Mouse (Mus musculus) intestine, embryonic 14.5 days (tissue): ENCODE measurements around the gene Gabrb2. TPM values are rescaled to one million over a fixed set of nuclear protein-coding genes. Genes with fewer than 3 reads are reported as not detected.

Experiments used
- ATAC-seq: fragments of 200-750 bp; cut with Nextera tagmentation; replicated peaks from 2 replicates; pipeline ENCODE4 v1.8.0; 2017; ENCODE audit warnings: low read depth, moderate number of reproducible peaks, moderate TSS enrichment, moderate library complexity; ENCODE audit not compliant: low FRiP score, low TSS enrichment
- DNase-seq: peaks from one replicate; pipeline ENCODE4 v3.0.0-alpha.2; 2018; ENCODE audit warnings: low spot score
- H3K27ac ChIP-seq: fragments of 300-500 bp; sonication (generic); 2 replicates; pipeline ENCODE4 v1.5.1; 2014; ENCODE audit warnings: low read depth, mild to moderate bottlenecking, control low read depth
- H3K27me3 ChIP-seq: fragments of 300-500 bp; sonication (generic); replicated peaks from 2 replicates; pipeline ENCODE4 v1.6.1; 2014; ENCODE audit warnings: low read length, control low read depth; ENCODE audit not compliant: control insufficient read depth, insufficient read depth
- H3K36me3 ChIP-seq: fragments of 300-500 bp; sonication (generic); 2 replicates; pipeline ENCODE4 v1.6.1; 2014; ENCODE audit warnings: low read length, control low read depth; ENCODE audit not compliant: control insufficient read depth, insufficient read depth
- H3K4me1 ChIP-seq: fragments of 300-500 bp; sonication (generic); replicated peaks from 2 replicates; pipeline ENCODE4 v1.6.1; 2014; ENCODE audit warnings: low read length, control low read depth, mixed read lengths; ENCODE audit not compliant: control insufficient read depth, insufficient read depth
- H3K4me2 ChIP-seq: fragments of 300-500 bp; sonication (generic); 2 replicates; pipeline ENCODE4 v1.6.1; 2014; ENCODE audit warnings: low read length
- H3K4me3 ChIP-seq: fragments of 300-500 bp; sonication (generic); 2 replicates; pipeline ENCODE4 v1.5.1; 2014; ENCODE audit warnings: low read depth, low read length, control low read depth, mixed read lengths
- H3K9ac ChIP-seq: fragments of 300-500 bp; sonication (generic); 2 replicates; pipeline ENCODE4 v1.6.1; 2014; ENCODE audit warnings: mild to moderate bottlenecking, low read length
- H3K9me3 ChIP-seq: fragments of 300-500 bp; sonication (generic); 2 replicates; pipeline ENCODE4 v1.6.1; 2016; ENCODE audit warnings: low read length, control low read depth; ENCODE audit not compliant: control insufficient read depth
- WGBS: fragments of 180-500 bp; shearing (Covaris S2); extraction: QIAGEN DNeasy Blood & Tissue Kit; methylation state at CpG from one replicate; pipeline ENCODE4 v1.1.7; 2014; 5-methylcytosine and 5-hydroxymethylcytosine counted together
- polyA plus RNA-seq: library from polyadenylated mRNA; unstranded; fragments of >200 nt; fragmentation: Nextera tagmentation; extraction: Ambion mirVana; gene quantifications from 2 replicates; pipeline ENCODE4 v1.2.1, GENCODE M21; 2014

Gabrb2 gene
- polyA plus RNA-seq, 1 experiment from 2014 or later, result 2.5 TPM

DNA sequence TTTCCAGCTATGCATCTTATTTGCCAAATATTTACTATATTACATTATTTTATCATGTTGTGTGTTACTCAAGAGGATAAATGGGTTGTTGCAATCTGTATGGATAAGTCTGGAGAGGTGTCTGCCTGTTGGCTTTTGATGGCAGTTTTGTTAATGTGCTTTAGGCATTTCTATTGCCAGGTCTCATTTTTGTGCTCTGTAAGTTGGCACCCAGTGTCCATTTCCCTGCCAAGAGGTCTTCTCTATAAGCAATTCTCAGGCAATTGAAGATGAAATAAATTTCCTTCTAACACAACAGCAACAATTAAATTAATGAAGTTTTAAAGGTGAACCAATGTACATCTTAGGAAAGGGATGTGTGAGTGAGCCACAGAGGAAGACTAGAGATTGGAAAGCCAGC, 11.9 kb downstream of the Gabrb2 start:
- Histone ChIP-seq H3K4me1 (no peaks in the 10 kb centered on the region), H3K9ac (no peak overlapping the region), H3K9me3 (no peaks in the 10 kb centered on the region), H3K4me3 (no peak overlapping the region), H3K27ac (no peak overlapping the region), H3K27me3 (no peaks in the 10 kb centered on the region), H3K4me2 (no peak overlapping the region), H3K36me3 (no peaks in the 10 kb centered on the region)
- DNase-seq (no peak), ATAC-seq (no peak)

DNA sequence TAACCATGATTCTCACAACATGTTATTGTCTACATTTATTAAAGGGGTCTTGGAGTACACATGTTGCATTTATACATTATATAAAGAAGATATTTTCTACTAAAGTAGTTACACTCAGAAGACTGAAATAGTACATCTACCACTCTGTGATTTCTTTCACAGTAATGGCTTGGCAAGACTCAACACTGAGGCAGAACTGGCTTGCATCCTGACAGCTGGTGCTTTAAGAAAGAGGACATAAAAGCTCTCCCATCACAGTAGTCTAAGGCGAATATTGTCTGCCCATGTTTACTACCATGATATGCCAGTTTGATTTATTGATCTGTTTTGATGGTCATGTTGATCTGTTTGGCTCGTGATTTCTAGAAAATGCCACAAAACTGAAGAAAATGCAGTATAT, 19.4 kb downstream of the Gabrb2 start:
- no peak overlapping the region for H3K9ac ChIP-seq
- ATAC-seq, result no peak
- WGBS, result 78% methylated on average over 2 of the region's 2 CpGs

DNA sequence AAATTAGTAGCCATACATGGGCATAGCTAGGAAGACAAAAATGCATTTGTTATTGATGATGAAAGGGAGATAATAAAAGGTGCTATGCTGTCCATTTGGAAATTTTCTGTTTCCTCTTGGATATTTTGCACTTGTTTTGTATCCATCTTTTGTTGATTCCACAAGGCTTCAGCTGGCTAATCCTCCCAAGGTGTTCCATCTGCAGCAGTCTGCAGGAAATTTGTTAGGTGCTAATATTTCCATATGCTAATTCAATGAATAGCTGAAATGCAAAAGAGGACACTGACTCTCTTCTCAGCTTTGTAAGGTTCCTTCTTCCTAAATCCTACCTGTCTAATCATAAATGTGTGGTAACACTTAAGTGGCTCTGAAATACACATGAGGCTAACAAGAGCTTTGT, 24.1 kb downstream of the Gabrb2 start:
- Histone ChIP-seq H3K27me3 (no peaks in the 10 kb centered on the region), H3K4me3 (no peak overlapping the region), H3K9ac (no peak overlapping the region), H3K9me3 (no peaks in the 10 kb centered on the region), H3K27ac (no peak overlapping the region), H3K4me2 (no peak overlapping the region), H3K4me1 (no peaks in the 10 kb centered on the region), H3K36me3 (no peaks in the 10 kb centered on the region)
- no peak for ATAC-seq
- DNase-seq, result no peak

More for the DNA sequence above, 19.4 kb downstream of the Gabrb2 start:
- H3K9me3 ChIP-seq, result no peaks in the 10 kb centered on the region
- H3K4me2 ChIP-seq, result no peak overlapping the region
- no peak for DNase-seq
- H3K4me3 ChIP-seq, result no peak overlapping the region
- no peaks in the 10 kb centered on the region for H3K4me1 ChIP-seq
- no peaks in the 10 kb centered on the region for H3K27me3 ChIP-seq
- no peak overlapping the region for H3K27ac ChIP-seq
- no peaks in the 10 kb centered on the region for H3K36me3 ChIP-seq

DNA sequence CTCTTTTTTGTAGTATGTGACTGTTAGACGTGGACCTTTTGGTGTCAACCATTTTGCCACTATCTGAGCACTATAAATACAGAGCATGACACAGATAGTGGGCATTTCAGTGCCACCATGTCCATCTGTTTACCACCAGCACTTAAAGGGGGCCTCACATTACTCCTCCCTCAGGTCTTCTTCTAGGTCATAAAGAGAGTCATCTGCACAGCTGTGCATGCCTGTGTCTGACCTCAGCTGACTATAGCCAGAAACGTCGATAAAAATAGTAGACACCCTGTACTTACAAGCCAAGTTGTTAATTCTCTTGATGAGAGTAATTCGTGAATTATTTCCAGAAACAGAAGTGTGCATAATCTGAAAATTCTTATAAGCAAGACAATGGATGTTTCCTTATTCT, 29.4 kb downstream of the Gabrb2 start:
- no peaks in the 10 kb centered on the region for H3K9me3 ChIP-seq
- 76% methylated on average over 4 of the region's 4 CpGs for WGBS
- H3K4me3 ChIP-seq, result no peak overlapping the region
- no peaks in the 10 kb centered on the region for H3K36me3 ChIP-seq
- H3K9ac ChIP-seq, result no peak overlapping the region
- H3K4me2 ChIP-seq, result no peak overlapping the region
- no peaks in the 10 kb centered on the region for H3K27me3 ChIP-seq
- DNase-seq (no peak), ATAC-seq (no peak)
- H3K4me1 ChIP-seq, result no peaks in the 10 kb centered on the region
- H3K27ac ChIP-seq, result no peak overlapping the region

DNA sequence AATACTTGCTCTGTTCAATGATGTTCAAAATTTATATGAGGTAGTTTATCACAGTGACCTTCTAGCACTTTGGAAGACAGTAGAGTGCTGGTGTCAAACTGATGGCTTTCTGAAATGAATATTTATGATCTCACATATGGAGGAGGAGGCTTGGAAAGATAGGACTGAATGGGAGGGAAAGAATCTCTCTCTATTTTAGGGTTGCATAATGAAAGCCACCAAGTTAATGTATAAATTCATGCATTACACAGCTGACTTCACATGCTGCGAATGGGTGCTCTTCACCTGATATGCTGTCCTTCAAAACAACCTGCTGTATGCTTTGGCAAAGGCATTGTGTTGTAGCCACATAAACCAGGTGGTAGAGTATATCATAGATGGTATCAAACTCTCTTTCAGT, 44.6 kb downstream of the Gabrb2 start:
- H3K4me1 ChIP-seq, result no peaks in the 10 kb centered on the region
- H3K36me3 ChIP-seq, result no peaks in the 10 kb centered on the region
- no peaks in the 10 kb centered on the region for H3K27me3 ChIP-seq
- DNase-seq (no peak), ATAC-seq (no peak)
- H3K27ac ChIP-seq, result no peak overlapping the region
- no peak overlapping the region for H3K9ac ChIP-seq
- WGBS, result 96% methylated on average over 1 of the region's 1 CpGs
- no peak overlapping the region for H3K4me3 ChIP-seq
- H3K4me2 ChIP-seq, result no peak overlapping the region
- H3K9me3 ChIP-seq, result no peaks in the 10 kb centered on the region

DNA sequence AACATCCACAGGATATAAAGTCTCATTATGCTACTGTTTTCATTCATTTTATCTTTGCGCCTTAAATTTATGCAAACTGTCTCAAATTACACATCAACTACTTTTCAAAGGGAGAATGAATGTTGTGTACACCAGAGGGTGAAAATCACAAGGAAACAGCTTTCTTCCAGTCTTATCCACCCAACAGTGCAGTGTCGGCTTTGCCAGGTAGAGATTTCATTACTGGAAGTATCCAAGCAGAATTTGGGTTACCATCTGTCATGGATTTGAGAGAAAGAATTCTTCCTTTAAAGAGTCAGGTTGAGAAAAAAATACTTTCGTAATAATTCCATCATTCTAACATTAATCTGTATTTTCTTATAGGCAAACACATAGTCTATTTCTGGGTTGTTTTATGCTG, 48.8 kb downstream of the Gabrb2 start:
- no peaks in the 10 kb centered on the region for H3K27me3 ChIP-seq
- H3K9me3 ChIP-seq, result no peaks in the 10 kb centered on the region
- H3K4me1 ChIP-seq, result no peaks in the 10 kb centered on the region
- H3K27ac ChIP-seq, result no peak overlapping the region
- no peak overlapping the region for H3K9ac ChIP-seq
- no peak overlapping the region for H3K4me2 ChIP-seq
- 90% methylated on average over 3 of the region's 3 CpGs for WGBS
- no peak overlapping the region for H3K4me3 ChIP-seq
- ATAC-seq, result no peak
- no peak for DNase-seq
- no peaks in the 10 kb centered on the region for H3K36me3 ChIP-seq

DNA sequence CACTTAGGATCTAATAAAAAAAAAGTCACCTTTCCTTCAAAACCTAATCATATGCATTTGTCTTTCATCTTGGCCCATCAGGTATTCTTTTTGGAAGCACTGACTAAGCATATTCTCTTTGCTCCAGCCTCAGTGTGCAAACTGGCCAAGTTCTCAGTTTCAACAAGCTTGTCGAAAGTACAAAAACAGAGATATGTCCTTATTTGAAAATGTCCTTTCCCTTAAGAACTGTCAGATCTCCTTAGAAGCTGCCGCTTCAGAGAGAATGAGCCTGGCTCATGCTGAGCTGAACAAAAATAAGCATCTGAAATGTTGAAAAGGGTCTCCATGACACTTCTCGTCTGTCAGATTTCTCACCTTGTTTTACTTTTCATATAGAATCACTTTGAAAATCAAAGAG, 55.0 kb downstream of the Gabrb2 start:
- H3K4me2 ChIP-seq, result no peak overlapping the region
- H3K4me3 ChIP-seq, result no peak overlapping the region
- 92% methylated on average over 3 of the region's 3 CpGs for WGBS
- DNase-seq, result no peak
- H3K27ac ChIP-seq, result no peak overlapping the region
- H3K9ac ChIP-seq, result no peak overlapping the region
- no peaks in the 10 kb centered on the region for H3K9me3 ChIP-seq
- ATAC-seq, result no peak
- H3K4me1 ChIP-seq, result no peaks in the 10 kb centered on the region
- H3K27me3 ChIP-seq, result no peaks in the 10 kb centered on the region
- no peaks in the 10 kb centered on the region for H3K36me3 ChIP-seq

DNA sequence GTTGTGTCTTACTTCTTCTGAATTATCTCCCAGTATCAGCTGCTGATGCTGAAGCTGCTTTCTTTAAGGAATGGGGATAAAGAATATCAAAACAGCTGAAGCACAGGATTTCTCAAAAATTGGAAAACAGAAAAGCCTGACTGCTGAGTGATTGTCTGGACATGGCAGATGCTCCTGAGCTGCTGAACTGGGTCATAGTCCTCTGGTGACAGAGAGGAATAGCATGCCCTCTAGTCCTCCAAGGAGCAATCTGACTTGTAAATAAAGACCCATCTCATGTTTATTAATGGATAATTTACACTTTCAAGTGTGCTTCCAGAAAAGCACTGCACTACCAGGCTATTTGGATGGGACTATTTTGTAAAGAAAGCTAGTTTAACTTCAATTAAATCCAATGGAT, 68.1 kb downstream of the Gabrb2 start:
- Histone ChIP-seq H3K4me3 (no peak overlapping the region), H3K27me3 (no peaks in the 10 kb centered on the region), H3K36me3 (no peaks in the 10 kb centered on the region), H3K9me3 (no peaks in the 10 kb centered on the region), H3K9ac (no peak overlapping the region), H3K4me2 (no peak overlapping the region), H3K27ac (no peak overlapping the region), H3K4me1 (no peaks in the 10 kb centered on the region)
- ATAC-seq (no peak), DNase-seq (no peak)

DNA sequence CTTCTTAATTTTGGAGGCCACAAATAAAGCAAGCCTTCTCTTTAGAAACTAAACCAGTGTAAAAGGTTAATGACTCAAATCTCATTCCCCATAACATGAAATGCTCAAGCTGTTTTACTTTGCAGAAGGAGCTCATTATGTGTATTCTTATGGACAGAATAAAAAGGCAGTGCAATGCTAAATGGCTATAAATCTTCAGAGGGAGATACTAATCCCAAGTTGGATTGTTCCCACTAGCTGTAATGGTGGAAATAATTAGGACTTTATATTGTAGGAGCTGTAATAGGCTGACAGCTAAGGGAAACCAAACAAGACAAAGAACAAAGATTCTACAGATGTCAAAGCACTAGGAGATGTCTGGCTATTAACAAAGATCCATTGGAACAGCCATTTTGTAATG, 81.6 kb downstream of the Gabrb2 start:
- H3K4me2 ChIP-seq, result no peak overlapping the region
- no peak overlapping the region for H3K9ac ChIP-seq
- no peak overlapping the region for H3K27ac ChIP-seq
- ATAC-seq (no peak), DNase-seq (no peak)
- no peaks in the 10 kb centered on the region for H3K9me3 ChIP-seq
- H3K4me3 ChIP-seq, result no peak overlapping the region
- no peaks in the 10 kb centered on the region for H3K27me3 ChIP-seq
- H3K36me3 ChIP-seq, result no peaks in the 10 kb centered on the region
- no peaks in the 10 kb centered on the region for H3K4me1 ChIP-seq
